Mouse (Mus musculus) limb, embryonic 15.5 days (tissue): ENCODE results near the gene Fam114a1. TPM values are rescaled to one million over a fixed set of nuclear protein-coding genes. Genes with fewer than 3 reads are reported as not detected.

ENCODE experiments used
- ATAC-seq: fragments of 200-750 bp; cut with Nextera tagmentation; 2 replicates; pipeline ENCODE4 v1.8.0; 2017; ENCODE audit warnings: low read depth, moderate TSS enrichment; ENCODE audit not compliant: insufficient number of reproducible peaks, low FRiP score, low TSS enrichment
- H3K27ac ChIP-seq: fragments of 300-500 bp; sonication (generic); 2 replicates; pipeline ENCODE4 v1.5.1; 2015; ENCODE audit warnings: moderate library complexity, mild to moderate bottlenecking, inconsistent platforms
- H3K27me3 ChIP-seq: fragments of 300-500 bp; sonication (generic); 2 replicates; pipeline ENCODE4 v1.6.1; 2015; ENCODE audit warnings: inconsistent platforms
- H3K36me3 ChIP-seq: fragments of 300-500 bp; sonication (generic); 2 replicates; pipeline ENCODE4 v1.6.1; 2015; ENCODE audit warnings: inconsistent platforms
- H3K4me1 ChIP-seq: fragments of 300-500 bp; sonication (generic); 2 replicates; pipeline ENCODE4 v1.6.1; 2015; ENCODE audit warnings: inconsistent platforms
- H3K4me2 ChIP-seq: fragments of 300-500 bp; sonication (generic); 2 replicates; pipeline ENCODE4 v1.6.1; 2015; ENCODE audit warnings: mild to moderate bottlenecking, inconsistent platforms
- H3K4me3 ChIP-seq: fragments of 300-500 bp; sonication (generic); 2 replicates; pipeline ENCODE4 v1.5.1; 2015; ENCODE audit warnings: mild to moderate bottlenecking, inconsistent platforms
- H3K9ac ChIP-seq: fragments of 300-500 bp; sonication (generic); 2 replicates; pipeline ENCODE4 v1.6.1; 2015; ENCODE audit warnings: inconsistent platforms
- H3K9me3 ChIP-seq: fragments of 300-500 bp; sonication (generic); 2 replicates; pipeline ENCODE4 v1.6.1; 2016; ENCODE audit warnings: inconsistent platforms
- WGBS: fragments of 180-500 bp; shearing (Covaris S2); methylation state at CpG from one replicate; pipeline ENCODE4 v1.1.7; 2015; 5-methylcytosine and 5-hydroxymethylcytosine counted together
- polyA plus RNA-seq: library from polyadenylated mRNA; unstranded; fragments of >200 nt; fragmentation: Nextera tagmentation; extraction: Ambion mirVana; gene quantifications from 2 replicates; pipeline ENCODE4 v1.2.1, GENCODE M21; 2015

The Fam114a1 gene
- polyA plus RNA-seq, 1 experiment from 2014 or later = 84.0 TPM

DNA sequence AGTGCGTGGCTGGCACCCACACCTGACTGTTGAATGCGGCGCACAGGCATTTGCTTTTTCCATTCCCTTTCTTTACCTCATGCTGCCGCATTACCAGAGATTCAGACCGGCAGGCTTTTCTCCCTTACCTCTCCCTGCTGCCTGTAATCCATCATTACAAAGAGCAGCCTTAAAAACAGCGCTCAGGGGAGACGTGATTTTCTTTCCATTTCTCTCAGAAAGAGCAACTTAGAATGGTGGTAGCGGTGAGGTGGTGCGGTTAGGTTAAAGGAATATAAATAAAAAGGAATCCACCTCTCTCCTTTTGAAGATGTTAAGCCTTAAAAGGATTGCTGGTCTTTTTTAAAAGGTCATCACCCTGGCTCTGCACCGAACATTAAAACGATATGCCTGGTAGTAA, 100.0 kb downstream of the Fam114a1 start:
- no peak overlapping the region for H3K27ac ChIP-seq
- no peak overlapping the region for H3K4me3 ChIP-seq
- WGBS = 34% methylated on average over 11 of the region's 11 CpGs
- no peak for ATAC-seq
- H3K4me1 ChIP-seq = 0 out of 2 replicates have a peak, but pooled peaks cover 3% of the 10 kb centered on the region
- H3K9me3 ChIP-seq = no peaks in the 10 kb centered on the region
- H3K4me2 ChIP-seq = no peak overlapping the region
- no peak overlapping the region for H3K9ac ChIP-seq
- no peaks in the 10 kb centered on the region for H3K36me3 ChIP-seq
- peaks cover 3% of the 10 kb centered on the region; the same call in 1 of the 2 replicates for H3K27me3 ChIP-seq

DNA sequence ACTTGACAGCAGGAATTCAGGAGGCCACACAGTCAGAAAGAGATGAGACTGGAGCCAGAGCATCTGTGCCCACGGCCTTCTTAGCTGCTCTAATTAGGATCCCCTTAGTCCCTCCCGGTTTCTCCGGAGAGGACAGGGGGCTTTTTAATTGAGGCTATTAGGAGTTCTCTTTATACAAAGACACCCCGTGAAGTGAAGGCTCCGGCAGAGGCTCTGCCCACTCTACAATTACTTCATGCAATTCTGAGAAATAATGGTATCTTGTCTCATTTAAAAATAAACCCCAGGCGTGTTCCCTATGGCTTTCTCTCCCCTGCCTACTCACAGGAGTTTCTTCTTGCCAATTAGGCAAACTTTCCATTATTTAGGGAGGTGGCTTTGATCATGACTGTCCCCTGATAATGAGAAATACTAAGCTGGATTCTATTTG, 101.8 kb downstream of the Fam114a1 start:
- no peak overlapping the region for H3K4me2 ChIP-seq
- WGBS = 36% methylated on average over 6 of the region's 6 CpGs
- H3K4me3 ChIP-seq = no peak overlapping the region
- H3K36me3 ChIP-seq = no peaks in the 10 kb centered on the region
- H3K27me3 ChIP-seq = peaks cover 3% of the 10 kb centered on the region; the same call in 1 of the 2 replicates
- no peak for ATAC-seq
- 0 out of 2 replicates have a peak, but pooled peaks cover 3% of the 10 kb centered on the region for H3K4me1 ChIP-seq
- H3K9ac ChIP-seq = no peak overlapping the region
- H3K9me3 ChIP-seq = no peaks in the 10 kb centered on the region
- H3K27ac ChIP-seq = no peak overlapping the region

DNA sequence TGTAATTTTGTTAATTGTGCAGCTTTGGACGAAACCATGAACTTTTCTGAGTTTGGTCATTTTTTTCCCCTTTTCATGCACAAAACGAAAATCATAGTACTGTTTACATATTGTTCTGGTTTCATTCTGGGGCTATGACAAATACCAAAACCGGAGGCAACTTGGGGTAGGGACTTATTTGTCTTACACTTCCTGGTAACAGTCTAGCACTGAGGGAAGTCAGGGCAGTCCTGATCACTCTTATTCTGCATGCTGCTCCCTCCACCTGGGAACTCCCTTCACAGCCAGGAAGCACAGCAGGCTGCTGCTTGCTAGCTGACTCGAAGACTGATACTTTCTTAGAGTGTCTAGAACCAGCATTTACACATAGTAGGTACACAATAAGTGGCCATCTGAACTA, 103.4 kb downstream of the Fam114a1 start:
- H3K9ac ChIP-seq = no peak overlapping the region
- H3K9me3 ChIP-seq = no peaks in the 10 kb centered on the region
- H3K27me3 ChIP-seq = peaks cover 3% of the 10 kb centered on the region; the same call in 1 of the 2 replicates
- no peak overlapping the region for H3K4me3 ChIP-seq
- 0 out of 2 replicates have a peak, but pooled peaks cover 6% of the 10 kb centered on the region for H3K4me1 ChIP-seq
- no peak overlapping the region for H3K4me2 ChIP-seq
- no peak overlapping the region for H3K27ac ChIP-seq
- 74% methylated on average over 4 of the region's 4 CpGs for WGBS
- no peak for ATAC-seq
- no peaks in the 10 kb centered on the region for H3K36me3 ChIP-seq

DNA sequence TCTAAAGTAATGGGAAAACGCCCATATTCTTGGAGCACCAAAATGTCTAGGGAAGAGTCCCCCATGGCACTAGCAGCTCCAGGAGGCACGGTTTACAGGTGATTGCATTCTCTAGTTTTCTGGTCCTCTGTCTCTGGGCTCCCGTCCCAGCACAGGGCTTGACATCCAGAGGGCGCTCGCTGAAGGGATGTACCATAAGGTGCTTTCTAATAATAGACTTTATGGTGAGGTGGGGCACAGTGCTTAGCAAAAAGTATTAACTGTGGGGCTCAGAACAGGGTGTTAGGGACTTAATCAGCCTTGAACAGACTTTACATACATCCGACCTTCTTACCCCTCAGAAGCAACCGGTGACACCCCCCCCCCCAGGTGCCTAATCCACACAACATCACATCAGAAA, 104.8 kb downstream of the Fam114a1 start:
- 52% methylated on average over 7 of the region's 7 CpGs for WGBS
- H3K4me3 ChIP-seq = no peak overlapping the region

DNA sequence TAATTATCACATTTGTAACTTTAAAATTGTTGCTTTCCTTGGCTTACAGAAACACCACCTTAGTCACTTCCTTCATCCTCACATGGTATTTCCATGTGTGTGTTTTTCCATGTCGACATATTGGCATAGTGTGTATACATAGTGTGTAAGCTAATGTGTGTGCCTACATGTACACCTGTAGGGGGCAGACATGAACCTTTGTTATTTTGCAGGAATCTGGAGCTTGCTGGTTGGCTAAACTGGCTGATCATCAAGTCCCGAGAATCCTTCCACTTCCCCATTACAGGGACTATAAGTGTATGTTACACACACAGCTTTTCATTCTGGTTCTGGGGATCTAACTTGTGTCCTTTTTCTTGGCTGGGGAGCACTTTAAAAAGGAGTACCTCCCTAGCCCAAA, 106.2 kb downstream of the Fam114a1 start:
- no peak for ATAC-seq
- no peak overlapping the region for H3K9ac ChIP-seq
- no peaks in the 10 kb centered on the region for H3K9me3 ChIP-seq
- no peak overlapping the region for H3K27ac ChIP-seq
- 0 out of 2 replicates have a peak, but pooled peaks cover 3% of the 10 kb centered on the region for H3K4me1 ChIP-seq
- no peaks in the 10 kb centered on the region for H3K36me3 ChIP-seq
- no peaks in the 10 kb centered on the region for H3K27me3 ChIP-seq
- H3K4me2 ChIP-seq = no peak overlapping the region
- 59% methylated on average over 2 of the region's 2 CpGs for WGBS
- no peak overlapping the region for H3K4me3 ChIP-seq

More for the DNA sequence above, 104.8 kb downstream of the Fam114a1 start:
- Histone ChIP-seq H3K4me2 (no peak overlapping the region), H3K9ac (no peak overlapping the region), H3K4me1 (0 out of 2 replicates have a peak, but pooled peaks cover 4% of the 10 kb centered on the region), H3K9me3 (no peaks in the 10 kb centered on the region), H3K27ac (no peak overlapping the region), H3K36me3 (no peaks in the 10 kb centered on the region), H3K27me3 (no peaks in the 10 kb centered on the region)
- no peak for ATAC-seq

DNA sequence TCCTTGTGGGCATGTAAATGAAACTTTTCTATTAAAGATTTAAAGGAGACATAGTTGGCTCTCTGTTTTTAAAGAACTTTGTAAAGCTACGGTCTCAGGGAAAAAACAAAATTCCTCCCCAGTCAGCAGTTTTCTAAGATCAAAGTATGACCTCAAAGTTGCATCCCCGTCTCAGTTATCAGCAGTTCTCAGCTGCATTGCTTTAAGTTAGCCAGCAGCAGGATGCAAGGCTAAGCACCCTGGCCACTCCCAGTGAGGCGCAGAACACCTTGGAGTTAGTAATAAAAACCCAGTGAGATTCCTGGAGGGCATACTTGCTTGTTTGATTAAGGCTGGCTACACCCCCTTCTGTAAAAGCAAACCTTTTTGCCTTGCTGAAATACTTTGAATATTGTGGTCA, 106.9 kb downstream of the Fam114a1 start:
- 16% methylated on average over 3 of the region's 3 CpGs for WGBS

DNA sequence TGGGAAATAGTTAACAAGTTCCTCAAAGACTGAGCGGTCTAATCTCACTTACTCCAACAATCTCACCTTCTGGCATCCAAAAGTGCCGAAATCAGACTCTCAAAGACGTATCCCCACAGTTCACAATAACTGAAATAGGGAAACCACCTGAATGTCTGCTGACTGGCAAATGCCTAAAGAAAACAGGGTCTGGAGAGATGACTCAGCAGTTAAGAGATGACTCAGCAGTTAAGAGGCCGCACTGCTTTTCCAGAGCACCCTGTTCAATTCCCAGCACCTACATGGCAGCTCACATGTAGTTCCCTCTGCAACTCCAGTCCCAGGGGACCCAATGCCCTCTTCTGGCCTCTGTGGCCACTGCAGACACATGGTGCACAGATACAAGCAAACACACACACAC, 108.2 kb downstream of the Fam114a1 start:
- ATAC-seq = no peak
- Histone ChIP-seq H3K4me2 (no peak overlapping the region), H3K9ac (no peak overlapping the region)

More for the DNA sequence above, 106.9 kb downstream of the Fam114a1 start:
- H3K9me3 ChIP-seq = no peaks in the 10 kb centered on the region
- H3K4me2 ChIP-seq = no peak overlapping the region
- no peak overlapping the region for H3K9ac ChIP-seq
- no peak overlapping the region for H3K27ac ChIP-seq
- 0 out of 2 replicates have a peak, but pooled peaks cover 3% of the 10 kb centered on the region for H3K4me1 ChIP-seq
- H3K4me3 ChIP-seq = no peak overlapping the region
- no peak for ATAC-seq
- H3K36me3 ChIP-seq = no peaks in the 10 kb centered on the region
- no peaks in the 10 kb centered on the region for H3K27me3 ChIP-seq

DNA sequence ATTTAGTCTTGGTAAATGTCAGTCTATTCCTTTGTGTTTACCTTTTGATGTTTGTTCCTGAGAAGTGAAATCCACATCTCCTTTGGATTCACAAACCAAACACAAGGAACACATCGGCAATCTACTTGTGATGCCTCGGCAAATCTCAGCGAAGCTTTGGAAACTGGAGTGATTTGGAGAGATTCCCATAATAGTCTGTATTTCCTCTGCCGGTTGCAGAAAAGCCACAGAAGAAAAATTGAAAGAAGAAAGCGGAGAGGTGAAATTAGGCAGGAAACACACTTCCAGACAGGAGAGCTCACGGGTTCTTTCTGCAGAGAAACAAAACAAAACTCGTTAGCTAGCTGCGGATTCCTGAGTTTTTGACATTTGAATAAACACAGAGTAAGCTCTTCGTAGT, 110.0 kb downstream of the Fam114a1 start:
- H3K27ac ChIP-seq = no peak overlapping the region
- no peak overlapping the region for H3K4me3 ChIP-seq
- no peak overlapping the region for H3K4me2 ChIP-seq

More for the DNA sequence above, 108.2 kb downstream of the Fam114a1 start:
- no peaks in the 10 kb centered on the region for H3K36me3 ChIP-seq
- 0 out of 2 replicates have a peak, but pooled peaks cover 3% of the 10 kb centered on the region for H3K4me1 ChIP-seq
- no peak overlapping the region for H3K27ac ChIP-seq
- WGBS = 91% methylated on average over 4 of the region's 4 CpGs
- H3K27me3 ChIP-seq = no peaks in the 10 kb centered on the region
- no peak overlapping the region for H3K4me3 ChIP-seq
- no peaks in the 10 kb centered on the region for H3K9me3 ChIP-seq

DNA sequence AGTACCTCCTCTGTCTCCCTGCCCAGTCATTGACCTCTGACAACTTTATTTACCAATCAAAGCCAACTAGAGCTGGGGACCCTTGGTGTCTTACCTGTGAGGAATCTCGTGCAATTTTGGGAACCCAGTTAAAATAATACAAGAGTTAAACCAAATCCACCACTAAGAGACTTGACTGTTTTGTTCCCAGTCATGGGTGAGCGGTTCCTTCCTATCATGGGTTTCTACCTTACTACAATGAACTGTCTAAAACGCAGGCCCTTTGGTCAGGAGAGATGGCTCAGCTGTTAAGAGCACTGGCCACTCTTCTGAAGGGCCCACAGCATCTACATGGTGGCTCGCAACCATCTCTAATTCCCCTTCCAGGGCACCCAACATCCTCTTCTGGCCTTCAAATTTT, 112.0 kb downstream of the Fam114a1 start:
- Histone ChIP-seq H3K4me3 (no peak overlapping the region), H3K9ac (no peak overlapping the region), H3K36me3 (no peaks in the 10 kb centered on the region), H3K4me2 (no peak overlapping the region), H3K9me3 (no peaks in the 10 kb centered on the region), H3K27ac (no peak overlapping the region), H3K27me3 (no peaks in the 10 kb centered on the region), H3K4me1 (peaks cover 2% of the 10 kb centered on the region; the same call in 1 of the 2 replicates)
- no peak for ATAC-seq
- 89% methylated on average over 4 of the region's 4 CpGs for WGBS

More for the DNA sequence above, 110.0 kb downstream of the Fam114a1 start:
- no peak overlapping the region for H3K9ac ChIP-seq
- H3K36me3 ChIP-seq = no peaks in the 10 kb centered on the region
- H3K27me3 ChIP-seq = no peaks in the 10 kb centered on the region
- 62% methylated on average over 9 of the region's 9 CpGs for WGBS
- H3K4me1 ChIP-seq = 0 out of 2 replicates have a peak, but pooled peaks cover 3% of the 10 kb centered on the region
- no peaks in the 10 kb centered on the region for H3K9me3 ChIP-seq
- ATAC-seq = no peak

DNA sequence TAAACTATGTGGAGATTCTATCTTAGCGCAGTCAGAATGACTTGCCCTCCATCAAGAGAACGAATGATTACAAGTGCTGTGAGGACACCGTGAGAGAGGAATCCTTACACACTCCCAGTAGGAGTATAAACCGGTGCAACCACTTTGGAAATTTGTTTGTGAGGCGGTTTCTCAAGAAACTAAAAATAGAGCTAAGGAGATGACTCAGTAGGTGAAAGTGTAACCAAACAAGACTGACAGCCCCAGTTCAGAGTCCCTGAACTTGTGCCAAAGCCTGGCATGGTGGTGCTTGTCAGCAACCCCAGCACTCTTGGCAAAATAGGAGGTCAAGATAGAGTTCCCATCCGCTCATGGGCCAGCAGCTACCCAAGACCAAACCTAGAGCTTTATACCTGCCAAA, 116.7 kb downstream of the Fam114a1 start:
- ATAC-seq = no peak
- no peak overlapping the region for H3K9ac ChIP-seq
- no peaks in the 10 kb centered on the region for H3K9me3 ChIP-seq
- no peak overlapping the region; the same call in 1 of the 2 replicates for H3K27ac ChIP-seq
- no peak overlapping the region for H3K4me3 ChIP-seq
- H3K4me2 ChIP-seq = no peak overlapping the region
- 75% methylated on average over 6 of the region's 6 CpGs for WGBS
- no peaks in the 10 kb centered on the region for H3K36me3 ChIP-seq
- peaks cover 8% of the 10 kb centered on the region; the same call in 1 of the 2 replicates for H3K4me1 ChIP-seq
- no peaks in the 10 kb centered on the region for H3K27me3 ChIP-seq

DNA sequence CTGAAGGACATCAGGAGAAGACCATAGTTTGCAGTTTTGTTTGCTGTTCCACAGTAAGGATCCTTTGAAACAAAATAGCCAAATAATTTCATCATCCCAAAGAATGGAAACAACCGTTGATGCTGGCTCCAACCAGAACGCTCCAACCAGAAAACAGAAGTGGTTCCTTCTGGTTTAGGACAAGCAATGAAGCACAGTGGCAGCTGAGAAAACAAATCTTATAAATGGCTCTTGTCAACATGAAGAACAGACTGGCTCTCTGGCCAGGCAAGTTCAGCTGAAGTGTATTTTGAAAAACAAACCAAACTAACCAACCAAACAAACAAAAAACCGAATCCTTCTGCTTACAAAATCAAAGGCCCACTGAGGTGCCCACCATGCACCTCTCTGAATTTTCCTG, 119.8 kb downstream of the Fam114a1 start:
- no peaks in the 10 kb centered on the region for H3K27me3 ChIP-seq
- no peak overlapping the region for H3K4me2 ChIP-seq
- H3K9me3 ChIP-seq = no peaks in the 10 kb centered on the region
- peaks cover 14% of the 10 kb centered on the region; the same call in 1 of the 2 replicates for H3K4me1 ChIP-seq
- ATAC-seq = no peak
- H3K36me3 ChIP-seq = no peaks in the 10 kb centered on the region
- no peak overlapping the region for H3K27ac ChIP-seq
- H3K9ac ChIP-seq = no peak overlapping the region
- no peak overlapping the region for H3K4me3 ChIP-seq
- 65% methylated on average over 3 of the region's 3 CpGs for WGBS

DNA sequence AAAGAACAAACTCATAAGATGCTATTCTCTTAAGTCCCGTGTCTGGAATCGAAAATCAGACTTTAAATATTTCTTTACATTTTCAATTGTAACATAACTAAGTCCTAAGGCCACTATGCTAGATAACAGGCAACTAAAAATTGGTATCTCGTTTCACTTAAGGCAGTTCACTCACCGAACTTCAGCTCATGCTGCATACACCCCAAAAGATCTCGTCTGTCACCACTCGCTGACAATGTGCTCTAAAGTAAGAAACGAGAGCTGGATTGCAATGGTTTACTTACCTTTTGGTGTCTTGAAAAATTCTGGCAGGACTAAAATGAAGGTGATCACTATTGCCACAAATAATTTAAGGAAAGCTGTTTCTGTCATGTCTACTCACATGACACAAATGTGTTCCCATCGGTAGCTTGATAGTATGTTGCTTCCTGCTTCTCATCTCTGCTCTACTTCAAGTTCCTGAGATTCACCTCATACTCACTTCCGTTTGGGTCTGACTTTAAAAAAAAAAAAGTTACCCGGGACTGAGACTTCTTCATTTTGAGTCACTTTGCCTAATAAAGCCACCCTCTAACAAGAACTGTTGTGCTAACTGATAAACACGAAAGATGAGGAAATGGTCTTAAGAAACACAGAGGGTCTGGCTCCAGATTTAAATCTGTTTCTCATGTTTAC, 121.5 kb downstream of the Fam114a1 start:
- peaks cover 14% of the 10 kb centered on the region; the same call in 1 of the 2 replicates for H3K4me1 ChIP-seq
- no peak overlapping the region for H3K9ac ChIP-seq
- no peaks in the 10 kb centered on the region for H3K36me3 ChIP-seq
- WGBS = 68% methylated on average over 11 of the region's 11 CpGs
- H3K27me3 ChIP-seq = no peaks in the 10 kb centered on the region
- no peak overlapping the region for H3K4me3 ChIP-seq
- H3K27ac ChIP-seq = no peak overlapping the region
- no peak for ATAC-seq
- no peaks in the 10 kb centered on the region for H3K9me3 ChIP-seq
- no peak overlapping the region for H3K4me2 ChIP-seq
